Mouse (Mus musculus) adrenal gland, adult 18-20 months (tissue): ENCODE measurements around the gene Ednra. TPM values are rescaled to one million over a fixed set of nuclear protein-coding genes. Genes with fewer than 3 reads are reported as not detected.

Experiments
- DNase-seq, 2 experiments: peaks; one replicate each; pipeline ENCODE4 v3.0.0; 2021 to 2022; ENCODE audit warnings: low spot score in 2 of 2
- total RNA-seq, 2 experiments: library from RNA; stranded (reverse); gene quantifications; 1 replicate in 1 of 2; 2 replicates in 1 of 2; pipeline ENCODE4 v1.2.3; 2021

Ednra gene
- total RNA-seq, 2 experiments from 2014 or later, result 21.5 to 21.9 TPM

DNA sequence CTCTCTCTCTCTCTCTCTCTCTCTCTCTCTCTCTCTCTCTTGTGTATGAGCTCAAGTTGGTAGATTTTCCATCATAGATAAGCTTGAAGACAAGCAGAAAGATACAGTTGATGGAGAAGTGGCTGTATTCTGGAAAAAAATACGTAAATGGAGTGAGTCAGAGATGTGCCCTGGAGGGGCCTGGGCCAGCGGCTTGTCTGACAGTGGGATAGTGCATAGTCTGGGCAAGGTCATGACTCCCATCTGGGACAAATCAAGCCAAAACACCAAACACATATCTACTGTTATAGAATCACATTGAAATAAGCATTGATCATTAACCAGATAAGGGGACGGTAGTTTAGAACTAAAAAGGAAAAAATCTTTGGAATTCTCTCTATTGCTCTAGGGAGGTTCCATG lies 65.9 kb downstream of the Ednra start:
- no peak for DNase-seq

DNA sequence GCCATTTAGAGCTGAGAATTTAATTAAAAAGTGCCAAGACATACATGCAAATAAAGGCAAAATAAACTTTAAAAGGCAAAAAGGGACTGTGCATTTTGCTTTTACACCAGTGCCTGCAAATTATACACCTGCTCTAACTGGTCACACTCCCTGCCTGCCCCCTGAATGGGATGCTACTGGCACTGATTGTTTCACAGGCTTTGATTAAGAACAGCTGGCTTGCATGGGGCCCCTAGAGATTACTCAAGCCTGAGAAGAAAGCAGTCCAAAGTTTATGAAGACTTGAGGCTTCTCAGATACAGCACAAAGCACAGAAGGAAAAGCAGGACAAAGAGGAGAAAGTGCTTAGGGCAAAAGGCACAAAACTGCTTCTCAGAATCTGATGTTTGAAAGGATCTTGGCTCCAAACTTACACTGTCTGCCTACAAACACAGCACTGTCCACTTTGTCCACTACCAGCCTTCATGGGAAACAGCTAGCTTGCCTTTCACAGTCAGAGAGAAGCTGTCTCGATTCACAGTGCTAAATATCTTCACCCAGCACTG lies 73.5 kb downstream of the Ednra start:
- DNase-seq, result no peak

DNA sequence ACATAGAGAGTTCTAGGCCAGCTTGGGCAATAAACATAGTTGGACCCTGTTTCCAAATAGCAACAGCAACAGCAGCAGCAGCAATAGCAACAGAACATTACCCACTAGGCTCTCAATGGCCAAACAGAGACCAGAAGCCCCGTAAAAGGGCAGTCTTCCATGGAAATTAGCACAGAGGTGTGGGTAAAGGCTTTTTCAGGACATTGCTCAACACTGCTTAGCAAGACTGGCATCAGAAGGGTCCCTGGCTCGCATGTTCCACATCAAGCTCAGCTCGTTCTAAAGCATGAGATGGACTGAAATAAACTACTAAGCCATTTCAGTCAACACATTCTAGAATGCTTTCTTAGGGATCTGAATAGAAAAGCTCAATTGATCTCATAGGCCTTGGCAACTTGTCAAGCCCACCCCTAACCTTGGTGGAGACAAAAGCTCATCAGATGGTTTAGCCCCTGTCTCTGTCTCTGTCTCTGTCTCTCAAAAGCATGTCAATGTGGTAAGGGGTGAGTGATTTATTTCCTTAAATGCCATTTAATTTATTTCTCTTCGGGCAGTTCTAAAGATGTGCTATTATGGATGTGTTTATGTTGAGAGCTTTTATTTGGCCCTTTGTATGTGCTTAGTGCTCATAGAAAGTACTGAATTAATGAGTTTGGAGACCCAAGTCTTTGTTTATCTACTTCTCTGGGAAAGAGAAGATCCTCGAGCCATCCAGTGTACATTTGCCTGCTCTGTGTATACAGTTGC lies 84.0 kb downstream of the Ednra start:
- DNase-seq, result no peak

GRCm38 (mm10) chr8:77637593-77637992 lies 86.7 kb downstream of the Ednra start:
- DNase-seq, result no peak

DNA sequence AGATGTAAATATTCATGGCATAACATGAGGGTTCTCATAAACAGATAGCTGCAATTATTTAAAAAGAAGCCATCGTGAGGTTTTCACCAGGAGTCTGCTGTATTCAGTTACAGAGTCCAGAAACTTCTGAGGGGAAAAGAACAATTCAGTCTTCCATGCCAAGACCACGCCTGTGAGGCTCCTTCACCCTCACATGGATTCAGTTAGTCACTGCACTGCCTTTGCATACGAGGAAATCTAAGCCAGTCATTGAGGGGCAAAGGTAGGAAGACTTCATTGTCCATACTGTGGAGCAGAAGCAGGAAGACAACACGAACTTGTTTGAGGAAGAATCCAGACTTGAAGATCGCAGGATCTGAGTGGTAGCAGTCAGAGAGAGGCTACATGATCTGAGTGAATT lies 90.2 kb downstream of the Ednra start:
- DNase-seq, result no peak

DNA sequence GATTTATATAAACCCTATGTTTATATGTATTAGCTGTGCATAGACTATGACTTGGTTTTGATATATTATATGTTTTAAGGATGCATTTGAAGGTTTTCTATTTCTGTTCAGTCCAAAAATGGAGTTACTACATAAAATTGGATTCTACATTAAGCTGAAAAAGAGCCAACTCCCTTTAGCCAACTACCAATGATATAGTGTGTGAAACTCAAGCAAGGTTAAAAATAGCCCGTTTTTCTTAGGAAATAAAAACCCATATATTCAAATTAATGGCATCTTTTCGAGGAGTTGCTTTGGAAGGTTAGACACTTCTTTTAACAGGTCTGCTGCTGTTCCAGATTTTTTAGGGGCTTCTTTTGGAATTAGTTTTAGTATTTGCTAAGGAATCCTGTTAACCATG lies 91.1 kb downstream of the Ednra start:
- no peak for DNase-seq

GRCm38 (mm10) chr8:77630691-77631090 lies 93.6 kb downstream of the Ednra start:
- DNase-seq, result no peak

DNA sequence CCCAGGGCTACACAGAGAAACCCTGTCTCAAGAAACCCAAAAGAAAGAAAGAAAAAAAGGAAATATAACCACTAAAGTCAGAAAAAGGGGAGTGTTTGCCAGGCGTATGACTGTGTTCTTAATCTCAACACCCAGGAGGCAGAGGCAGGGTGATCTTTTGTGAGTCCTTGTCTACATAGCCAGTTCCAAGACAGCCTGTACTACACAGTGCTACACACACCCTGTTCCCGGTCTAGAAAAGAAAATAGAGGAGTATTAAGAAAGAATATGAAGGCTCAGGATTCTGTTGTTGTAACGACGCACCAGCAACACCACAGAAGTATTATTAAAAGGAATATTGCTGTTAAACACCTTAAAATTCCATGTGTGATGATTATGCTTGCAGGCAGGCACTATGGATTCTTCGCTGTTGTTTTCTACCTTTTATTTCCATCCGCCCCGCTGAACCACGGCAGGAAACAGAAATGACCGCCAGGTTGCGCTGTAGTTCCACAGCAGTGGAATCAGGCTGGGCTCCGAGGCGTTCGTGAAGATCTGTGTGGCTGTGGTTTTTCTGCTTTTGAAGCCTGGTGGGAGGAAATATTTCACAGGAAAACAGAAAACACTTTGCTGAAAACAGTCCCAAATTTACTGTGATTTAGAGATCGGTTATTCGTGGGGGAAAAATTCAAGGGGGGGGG lies 94.3 kb downstream of the Ednra start:
- DNase-seq, result peak; percentile 81 to 83

DNA sequence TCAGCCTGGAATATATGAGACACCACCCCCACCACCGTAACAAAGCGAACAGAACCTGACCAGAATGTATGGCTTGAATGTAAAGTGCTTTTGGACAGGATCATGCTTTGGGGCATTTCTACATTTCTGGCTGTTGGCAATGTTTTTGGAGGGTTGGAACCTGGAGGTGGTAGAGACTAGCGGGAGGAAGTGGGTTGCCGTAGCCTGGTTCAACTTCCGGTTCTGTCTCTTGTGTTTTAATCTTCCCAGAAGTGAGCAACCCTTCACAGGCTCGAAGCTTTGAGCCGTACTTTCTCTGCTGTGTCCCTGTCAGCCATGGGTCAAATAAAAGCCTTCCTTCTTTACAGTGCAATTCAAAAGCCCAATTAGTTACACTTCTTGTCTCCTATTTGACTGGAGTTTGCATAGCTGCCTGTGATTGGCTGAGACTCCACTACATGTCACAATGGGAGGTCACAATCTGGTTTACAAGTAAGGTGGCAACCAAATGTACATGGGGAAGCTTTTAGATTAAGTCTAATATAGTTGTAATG lies 100.5 kb downstream of the Ednra start:
- DNase-seq, result no peak

GRCm38 (mm10) chr8:77617916-77618315 lies 106.3 kb downstream of the Ednra start:
- DNase-seq, result peak; percentile 34 to 35

Other genes with a start within 250 kb of the Ednra start
- gene Arhgap10, start 206.5 kb downstream of the Ednra start, total RNA-seq, result 10 to 100 TPM; 12.3 to 26.2 TPM
- 10 to 100 TPM; 13.5 to 19.6 TPM for gene Prmt9, start 175.1 kb downstream of the Ednra start, total RNA-seq
- gene Tmem184c, start 113.8 kb downstream of the Ednra start, total RNA-seq, result 10 to 100 TPM; 24.4 to 31.3 TPM